In the genomic region with DNA sequence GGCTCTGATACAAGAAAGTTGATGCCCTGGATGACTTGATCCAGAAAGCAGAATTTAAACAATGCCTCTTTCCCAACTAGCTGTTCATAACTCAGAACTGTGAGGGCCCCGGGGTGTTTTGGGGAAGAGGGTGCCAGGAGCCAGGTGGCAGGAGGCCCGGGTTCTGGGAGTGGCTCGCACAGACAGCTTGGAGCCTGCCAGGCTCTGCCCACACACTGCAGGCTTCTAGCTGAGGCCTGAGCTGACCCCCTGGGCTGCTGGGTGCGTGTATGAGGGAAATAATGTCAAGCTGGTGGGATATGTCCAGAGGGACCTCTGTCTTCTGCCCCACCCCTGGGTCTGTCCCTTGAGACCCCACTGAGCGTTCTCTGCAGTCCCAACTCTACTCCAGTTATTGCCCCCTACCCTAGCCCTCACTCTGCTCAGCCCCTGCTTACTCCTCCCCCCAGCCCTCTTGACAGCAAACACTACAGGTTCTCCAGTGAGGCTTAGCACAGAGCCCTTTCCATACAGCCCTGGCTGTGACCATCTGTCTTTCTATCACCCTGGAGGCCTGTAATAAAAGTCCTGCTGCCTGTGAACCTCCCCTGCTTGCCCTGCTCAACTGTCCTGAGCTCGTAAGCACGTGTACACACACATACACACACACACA, we compare ENCODE assay signal across 16 mouse cellular contexts. TPM values are rescaled to one million over a fixed set of nuclear protein-coding genes. Genes with fewer than 3 reads are reported as not detected.
DNase-seq lines count a peak whose midpoint lies in the region; ATAC-seq lines count a peak whose summit lies in the region.
"Had no signal": no experiment of that assay in that cellular context is flagged by ENCODE, and none has a peak within 500 bp of the region (broad histone marks: within the 10 kb centered on the region; RNA-seq: fewer than 3 reads in every experiment).

No protein-coding gene starts in this region.

- peak overlapping the region; percentile 36; the same call in 1 of the 2 replicates for H3K27ac ChIP-seq in lung, embryonic 15.5 days
- 0 out of 2 replicates have a peak overlapping the region, but pooled peaks have one; percentile 10 for H3K27ac ChIP-seq in embryonic facial prominence, embryonic 10.5 days (replicated peaks)
- H3K27ac ChIP-seq: embryonic facial prominence, embryonic 12.5 days; forebrain, embryonic 13.5 days; hindbrain, embryonic 15.5 days; kidney, postnatal 0 days had no signal

- H3K9me3 ChIP-seq in lung, embryonic 15.5 days = no peaks in the 10 kb centered on the region
- no peaks in the 10 kb centered on the region for H3K9me3 ChIP-seq in embryonic facial prominence, embryonic 10.5 days
- H3K9me3 ChIP-seq: embryonic facial prominence, embryonic 12.5 days; forebrain, embryonic 13.5 days; hindbrain, embryonic 15.5 days had no signal

- no peak overlapping the region for H3K4me3 ChIP-seq in lung, embryonic 15.5 days
- H3K4me3 ChIP-seq in embryonic facial prominence, embryonic 10.5 days = no peak overlapping the region
- H3K4me3 ChIP-seq: embryonic facial prominence, embryonic 12.5 days; forebrain, embryonic 13.5 days; hindbrain, embryonic 15.5 days had no signal

- no peak for ATAC-seq in lung, embryonic 15.5 days (ENCODE audit: borderline replicate concordance, extremely low read depth, low FRiP score, low TSS enrichment)
- ATAC-seq: forebrain, embryonic 13.5 days had no signal

- no peaks in the 10 kb centered on the region for H3K27me3 ChIP-seq in lung, embryonic 15.5 days
- H3K27me3 ChIP-seq in embryonic facial prominence, embryonic 10.5 days (replicated peaks; ENCODE audit: low read depth, poor library complexity, severe bottlenecking) = no peaks in the 10 kb centered on the region
- H3K27me3 ChIP-seq: embryonic facial prominence, embryonic 12.5 days; forebrain, embryonic 13.5 days; hindbrain, embryonic 15.5 days had no signal

- peak; percentile 44 for DNase-seq in heart, postnatal 25 days (ENCODE audit: low spot score)
- no peak for DNase-seq in heart, postnatal 36 days
- no peak for DNase-seq in lung, postnatal 36 days
- DNase-seq in adipocyte (ENCODE audit: low spot score) = peak; percentile 35
- DNase-seq in embryonic facial prominence, embryonic 10.5 days (ENCODE audit: low spot score) = no peak
- DNase-seq in thymus, postnatal 14 days = no peak
- DNase-seq in embryo, embryonic 11 days = no peak
- DNase-seq: lung, postnatal 4 days; thymus, adult 18-20 months had no signal

- intact Hi-C loops in heart, postnatal 25 days (cut with DNase I) = no loop called here
- intact Hi-C loops in heart, postnatal 36 days (cut with DNase I) = no loop called here

- H3K4me2 ChIP-seq in lung, embryonic 15.5 days = no peak overlapping the region
- H3K4me2 ChIP-seq: embryonic facial prominence, embryonic 12.5 days; forebrain, embryonic 13.5 days; heart, embryonic 11.5 days; hindbrain, embryonic 15.5 days; liver, embryonic 11.5 days had no signal

- H3K4me1 ChIP-seq in lung, embryonic 15.5 days = peaks cover 30% of the 10 kb centered on the region
- peaks cover 27% of the 10 kb centered on the region for H3K4me1 ChIP-seq in embryonic facial prominence, embryonic 10.5 days
- H3K4me1 ChIP-seq: hindbrain, embryonic 15.5 days had no signal

- no peaks in the 10 kb centered on the region for H3K36me3 ChIP-seq in lung, embryonic 15.5 days
- no peaks in the 10 kb centered on the region for H3K36me3 ChIP-seq in embryonic facial prominence, embryonic 10.5 days (replicated peaks)
- H3K36me3 ChIP-seq: embryonic facial prominence, embryonic 12.5 days; hindbrain, embryonic 15.5 days had no signal

- no peak overlapping the region for H3K9ac ChIP-seq in lung, embryonic 15.5 days
- H3K9ac ChIP-seq: embryonic facial prominence, embryonic 12.5 days; forebrain, embryonic 13.5 days; hindbrain, embryonic 15.5 days had no signal

- WGBS in lung, embryonic 15.5 days = 58% methylated on average over 7 of the region's 7 CpGs
- WGBS in embryonic facial prominence, embryonic 10.5 days = 68% methylated on average over 7 of the region's 7 CpGs

RNA-seq across cellular contexts. Expression of gene Fxyd3, which starts 2.3 kb away (rescaled TPM):
- 1 to 10 TPM; 3.1 to 3.8 TPM for total RNA-seq in heart, postnatal 25 days (2021)
- 1 to 10 TPM; 1.1 to 2.3 TPM for total RNA-seq in heart, postnatal 36 days (2021)
- polyA plus RNA-seq in lung, embryonic 15.5 days (2015; fragmentation: Nextera tagmentation; extraction: Ambion mirVana) = 50.1 and 54.3 TPM in 2 replicates
- polyA plus RNA-seq in embryonic facial prominence, embryonic 10.5 days (2016; fragmentation: Nextera tagmentation; extraction: Ambion mirVana) = 7.5 and 8.8 TPM in 2 replicates
- polyA plus RNA-seq: forebrain, embryonic 13.5 days had no signal

RNA-seq across cellular contexts. Expression of gene Lgi4, which starts 15.0 kb away (rescaled TPM):
- total RNA-seq in heart, postnatal 25 days (2021) = 1 to 10 TPM; 2.6 to 4.8 TPM
- total RNA-seq in heart, postnatal 36 days (2021) = 1 to 10 TPM; 3.6 to 5.2 TPM
- 0.21 and 0.35 TPM in 2 replicates for polyA plus RNA-seq in lung, embryonic 15.5 days (2015; fragmentation: Nextera tagmentation; extraction: Ambion mirVana)
- polyA plus RNA-seq in embryonic facial prominence, embryonic 10.5 days (2016; fragmentation: Nextera tagmentation; extraction: Ambion mirVana) = 2.5 and 2.8 TPM in 2 replicates

RNA-seq across cellular contexts. Expression of gene Fxyd1, which starts 17.2 kb away (rescaled TPM):
- total RNA-seq in heart, postnatal 25 days (2021) = 100 to 1,000 TPM; 861 to 862 TPM
- 100 to 1,000 TPM; 863 to 996 TPM for total RNA-seq in heart, postnatal 36 days (2021)
- 82.5 and 86.9 TPM in 2 replicates for polyA plus RNA-seq in lung, embryonic 15.5 days (2015; fragmentation: Nextera tagmentation; extraction: Ambion mirVana)
- 9.8 and 12.2 TPM in 2 replicates for polyA plus RNA-seq in embryonic facial prominence, embryonic 10.5 days (2016; fragmentation: Nextera tagmentation; extraction: Ambion mirVana)

RNA-seq across cellular contexts. Expression of gene Fxyd7, which starts 22.9 kb away (rescaled TPM):
- total RNA-seq in heart, postnatal 25 days (2021) = 1 to 10 TPM in 1 of 2 experiments, under 1 TPM in 1; 0.70 to 1.3 TPM
- total RNA-seq in heart, postnatal 36 days (2021) = 1 to 10 TPM in 1 of 2 experiments, under 1 TPM in 1; 0.41 to 1.1 TPM
- polyA plus RNA-seq in lung, embryonic 15.5 days (2015; fragmentation: Nextera tagmentation; extraction: Ambion mirVana) = 5.2 and 5.3 TPM in 2 replicates
- 0.55 and 3.1 TPM in 2 replicates for polyA plus RNA-seq in embryonic facial prominence, embryonic 10.5 days (2016; fragmentation: Nextera tagmentation; extraction: Ambion mirVana)

RNA-seq across cellular contexts. Expression of gene Fxyd5, which starts 31.9 kb away (rescaled TPM):
- total RNA-seq in heart, postnatal 25 days (2021) = 10 to 100 TPM; 26.1 to 31.0 TPM
- 10 to 100 TPM; 29.3 to 30.8 TPM for total RNA-seq in heart, postnatal 36 days (2021)
- polyA plus RNA-seq in lung, embryonic 15.5 days (2015; fragmentation: Nextera tagmentation; extraction: Ambion mirVana) = 50.1 TPM in 2 replicates
- 9.1 and 9.5 TPM in 2 replicates for polyA plus RNA-seq in embryonic facial prominence, embryonic 10.5 days (2016; fragmentation: Nextera tagmentation; extraction: Ambion mirVana)

Comparison
In these comparisons a context has a peak if more than half of its experiments do, and no peak if none do; other contexts are left out.
1. DNase-seq: peak in heart, postnatal 25 days (single experiment) and adipocyte (single experiment); none in heart, postnatal 36 days (0 of 2), lung, postnatal 36 days (single experiment), embryonic facial prominence, embryonic 10.5 days (single experiment), thymus, postnatal 14 days (single experiment) and embryo, embryonic 11 days (single experiment).